Mouse (Mus musculus) liver, embryonic 16.5 days (tissue): Measurements from ENCODE around the gene Washc1. TPM values are rescaled to one million over a fixed set of nuclear protein-coding genes. Genes with fewer than 3 reads are reported as not detected.
A peak's percentile ranks its signal among the peaks of the same experiment; 100 is the strongest.

Experiments used
- ATAC-seq: fragments of 200-750 bp; cut with Nextera tagmentation; 2 replicates; pipeline ENCODE4 v1.8.0; 2017; ENCODE audit warnings: low read depth, mild to moderate bottlenecking, moderate number of reproducible peaks, moderate library complexity
- H3K27ac ChIP-seq: fragments of 300-500 bp; sonication (generic); 2 replicates; pipeline ENCODE4 v1.5.1; 2014; ENCODE audit warnings: mild to moderate bottlenecking, low read length
- H3K27me3 ChIP-seq: fragments of 300-500 bp; sonication (generic); 2 replicates; pipeline ENCODE4 v1.6.1; 2014; ENCODE audit warnings: low read depth, low read length, mixed read lengths; ENCODE audit not compliant: control insufficient read depth, insufficient read depth
- H3K36me3 ChIP-seq: fragments of 300-500 bp; sonication (generic); 2 replicates; pipeline ENCODE4 v1.6.1; 2014; ENCODE audit warnings: mild to moderate bottlenecking; ENCODE audit not compliant: control insufficient read depth, insufficient read depth
- H3K4me1 ChIP-seq: fragments of 300-500 bp; sonication (generic); 2 replicates; pipeline ENCODE4 v1.6.1; 2014; ENCODE audit warnings: low read depth, low read length, mixed read lengths; ENCODE audit not compliant: control insufficient read depth
- H3K4me2 ChIP-seq: fragments of 300-500 bp; sonication (generic); 2 replicates; pipeline ENCODE4 v1.6.1; 2014; ENCODE audit warnings: low read depth, low read length, mixed read lengths
- H3K4me3 ChIP-seq: fragments of 300-500 bp; sonication (generic); 2 replicates; pipeline ENCODE4 v1.5.1; 2014; ENCODE audit warnings: low read depth, mild to moderate bottlenecking, low read length
- H3K9ac ChIP-seq: fragments of 300-500 bp; sonication (generic); 2 replicates; pipeline ENCODE4 v1.6.1; 2014; ENCODE audit warnings: low read depth, low read length
- H3K9me3 ChIP-seq: fragments of 300-500 bp; sonication (generic); replicated peaks from 2 replicates; pipeline ENCODE4 v1.6.1; 2016; ENCODE audit warnings: low read length; ENCODE audit not compliant: control insufficient read depth
- WGBS: fragments of 180-500 bp; shearing (Covaris S2); extraction: QIAGEN DNeasy Blood & Tissue Kit; methylation state at CpG from one replicate; pipeline ENCODE4 v1.1.7; 2014; ENCODE audit not compliant: insufficient replicate concordance; 5-methylcytosine and 5-hydroxymethylcytosine counted together
- polyA plus RNA-seq: library from polyadenylated mRNA; unstranded; fragments of >200 nt; fragmentation: Nextera tagmentation; extraction: Ambion mirVana; gene quantifications from 2 replicates; pipeline ENCODE4 v1.2.1, GENCODE M21; 2015

Gene Washc1
- polyA plus RNA-seq, 1 experiment from 2014 or later = 14.0 TPM

DNA sequence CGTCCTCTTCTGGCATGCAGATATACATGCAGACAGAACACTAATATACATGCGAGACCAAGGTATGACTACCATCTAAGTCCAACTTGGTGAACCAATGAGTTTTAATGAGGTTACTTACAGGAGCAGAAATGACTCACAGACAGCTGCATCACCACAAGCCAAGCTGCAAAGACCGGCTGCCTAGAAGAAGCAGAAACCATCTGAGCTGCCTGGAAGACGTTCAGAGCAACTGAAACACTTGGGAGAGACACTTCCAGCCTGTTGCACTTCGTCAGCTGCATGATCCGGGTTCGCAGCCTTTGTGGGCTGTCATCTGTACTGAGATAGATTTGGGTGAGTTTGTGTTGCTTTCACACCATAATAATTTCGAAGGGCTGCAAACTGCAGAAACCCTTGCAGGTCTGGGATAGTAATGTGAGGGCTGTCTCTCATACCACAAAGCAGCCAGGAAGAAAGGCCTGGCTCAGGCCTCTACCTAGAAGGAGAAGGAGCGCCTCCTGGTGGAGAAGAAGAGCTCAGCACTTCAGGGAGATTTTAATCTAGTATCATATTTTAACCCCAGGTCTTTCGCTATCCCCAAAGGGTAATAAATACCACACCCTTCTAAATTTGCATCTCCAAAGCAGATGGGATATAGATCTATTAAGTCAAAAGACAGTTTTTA lies 4.6 kb upstream of the Washc1 start:
- no peak overlapping the region for H3K9ac ChIP-seq
- H3K4me2 ChIP-seq = no peak overlapping the region
- no peaks in the 10 kb centered on the region for H3K36me3 ChIP-seq
- H3K4me1 ChIP-seq = peaks cover 14% of the 10 kb centered on the region
- no peak for ATAC-seq
- H3K4me3 ChIP-seq = no peak overlapping the region
- WGBS = 41% methylated on average over 10 of the region's 10 CpGs
- H3K27ac ChIP-seq = no peak overlapping the region
- H3K27me3 ChIP-seq = no peaks in the 10 kb centered on the region
- no peaks in the 10 kb centered on the region for H3K9me3 ChIP-seq

DNA sequence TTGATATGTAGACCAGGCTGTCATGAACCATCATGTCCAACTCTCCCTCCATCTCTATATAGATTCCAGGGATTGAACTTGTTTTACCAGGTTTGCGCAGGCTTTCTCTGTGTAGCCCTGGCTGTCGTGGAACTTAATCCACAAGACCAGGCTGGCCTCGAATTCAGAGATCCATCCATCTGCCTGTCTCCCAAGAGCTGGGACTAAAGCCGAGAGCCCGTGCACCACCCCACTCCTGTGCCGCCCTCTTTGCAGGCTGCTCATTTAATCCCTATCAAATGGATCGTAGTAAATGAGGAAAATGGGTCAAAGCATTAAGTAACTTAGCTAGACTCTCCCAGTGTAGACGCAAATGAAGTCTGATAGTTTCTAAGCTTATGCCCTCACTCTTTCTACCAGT lies 3.9 kb upstream of the Washc1 start:
- Histone ChIP-seq H3K9me3 (no peaks in the 10 kb centered on the region), H3K4me2 (no peak overlapping the region), H3K27me3 (no peaks in the 10 kb centered on the region), H3K27ac (no peak overlapping the region; the same call in 1 of the 2 replicates), H3K36me3 (no peaks in the 10 kb centered on the region), H3K4me3 (no peak overlapping the region), H3K9ac (no peak overlapping the region), H3K4me1 (peaks cover 19% of the 10 kb centered on the region)
- no peak for ATAC-seq
- WGBS = 64% methylated on average over 8 of the region's 8 CpGs

DNA sequence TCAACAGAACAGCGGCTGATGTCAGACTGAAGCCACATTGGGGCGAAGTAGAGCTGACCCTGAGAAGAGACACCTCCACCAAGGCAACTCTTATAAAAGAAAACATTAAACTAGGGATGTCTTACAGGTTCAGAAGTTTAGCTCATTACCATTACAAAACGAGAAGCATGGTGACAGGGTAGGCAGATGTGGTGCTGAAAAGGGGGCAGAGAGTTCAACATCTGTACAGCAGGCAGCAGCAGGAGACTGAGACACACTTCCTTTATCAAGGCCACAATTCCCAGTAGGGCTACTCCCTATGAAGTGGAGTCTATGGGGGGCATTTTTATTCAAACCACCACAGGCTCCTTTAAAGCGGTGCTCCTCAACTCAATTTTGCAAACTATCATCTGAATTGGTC lies 3.1 kb upstream of the Washc1 start:
- 67% methylated on average over 4 of the region's 4 CpGs for WGBS
- H3K4me1 ChIP-seq = peaks cover 20% of the 10 kb centered on the region
- ATAC-seq = no peak
- H3K27ac ChIP-seq = no peak overlapping the region
- H3K27me3 ChIP-seq = no peaks in the 10 kb centered on the region
- no peak overlapping the region for H3K4me3 ChIP-seq
- no peak overlapping the region for H3K4me2 ChIP-seq
- H3K9me3 ChIP-seq = no peaks in the 10 kb centered on the region
- no peaks in the 10 kb centered on the region for H3K36me3 ChIP-seq
- H3K9ac ChIP-seq = no peak overlapping the region

DNA sequence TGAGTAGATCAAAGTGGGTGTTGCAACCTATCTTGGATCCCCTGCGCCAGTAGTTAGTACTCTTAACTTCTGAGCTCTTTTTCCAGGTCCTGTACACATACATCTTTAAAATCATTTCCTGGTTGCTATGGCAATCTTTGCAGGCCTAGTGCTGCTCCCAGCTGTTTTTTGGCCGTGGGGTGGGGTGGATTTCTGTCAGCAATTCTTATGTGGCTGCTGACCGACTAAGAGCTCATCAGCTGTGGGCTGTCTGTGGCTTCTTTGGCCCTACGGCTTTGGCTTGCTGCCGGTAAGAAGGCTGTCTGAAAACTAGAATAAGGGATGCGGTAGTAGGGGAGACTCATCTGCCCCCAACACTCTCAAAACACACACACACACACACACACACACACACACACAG lies 599 bp upstream of the Washc1 start:
- Histone ChIP-seq H3K27ac (peak overlapping the region; percentile 60), H3K4me2 (peak overlapping the region; percentile 75), H3K9ac (peak overlapping the region; percentile 80), H3K27me3 (no peaks in the 10 kb centered on the region), H3K36me3 (peaks cover 7% of the 10 kb centered on the region), H3K9me3 (no peaks in the 10 kb centered on the region), H3K4me3 (peak overlapping the region; percentile 93), H3K4me1 (peaks cover 20% of the 10 kb centered on the region)
- WGBS = 23% methylated on average over 6 of the region's 6 CpGs
- ATAC-seq = no peak

DNA sequence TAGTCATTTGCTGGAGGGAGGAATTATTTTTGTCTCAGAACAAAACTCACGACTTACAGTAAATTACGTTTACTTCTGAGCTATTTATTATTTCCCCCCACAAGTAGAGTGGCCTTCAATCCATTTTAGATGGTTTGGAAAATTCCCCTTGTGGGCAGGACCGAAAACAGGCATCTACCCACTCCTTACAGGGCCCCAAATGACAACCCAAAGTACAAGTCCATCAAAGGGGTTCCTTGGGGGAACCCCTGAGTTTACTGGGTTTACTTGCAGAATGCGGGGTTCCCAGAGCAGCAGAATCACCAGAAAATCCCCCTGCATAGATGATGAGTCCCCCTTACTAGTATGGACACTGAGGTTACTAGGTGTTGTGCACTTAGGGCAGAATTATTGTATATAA lies 821 bp downstream of the Washc1 start:
- Histone ChIP-seq H3K9ac (peak overlapping the region; percentile 80), H3K27ac (peak overlapping the region; percentile 81)
- 24% methylated on average over 4 of the region's 4 CpGs for WGBS

DNA sequence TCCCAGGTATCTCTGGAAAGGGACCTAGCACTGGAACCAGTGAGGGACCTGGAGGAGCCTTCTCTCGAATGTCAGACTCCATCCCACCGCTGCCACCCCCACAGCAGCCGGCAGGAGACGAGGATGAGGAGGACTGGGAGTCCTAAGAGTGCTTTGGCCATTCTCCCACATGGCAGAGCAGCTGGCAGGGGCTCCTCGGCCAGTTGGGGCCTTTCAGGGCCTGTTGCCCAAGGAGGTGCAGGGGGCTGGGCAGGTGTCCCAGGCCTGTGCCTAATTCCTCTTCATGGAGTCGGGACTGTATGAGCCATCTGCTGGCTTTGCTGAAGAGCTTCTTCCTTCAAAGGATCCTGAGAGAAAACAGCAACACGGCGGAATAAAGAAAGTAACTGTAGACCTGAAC lies 7.6 kb downstream of the Washc1 start:
- peaks cover 26% of the 10 kb centered on the region for H3K36me3 ChIP-seq
- H3K4me3 ChIP-seq = no peak overlapping the region
- H3K9me3 ChIP-seq = no peaks in the 10 kb centered on the region
- H3K9ac ChIP-seq = no peak overlapping the region
- ATAC-seq = no peak
- no peak overlapping the region for H3K27ac ChIP-seq
- H3K27me3 ChIP-seq = no peaks in the 10 kb centered on the region
- H3K4me1 ChIP-seq = peaks cover 11% of the 10 kb centered on the region
- H3K4me2 ChIP-seq = no peak overlapping the region
- WGBS = 80% methylated on average over 8 of the region's 8 CpGs

More for the DNA sequence above, 821 bp downstream of the Washc1 start:
- ATAC-seq = no peak
- Histone ChIP-seq H3K4me2 (peak overlapping the region; percentile 75), H3K36me3 (peaks cover 13% of the 10 kb centered on the region), H3K4me3 (peak overlapping the region; percentile 93), H3K9me3 (no peaks in the 10 kb centered on the region), H3K4me1 (peaks cover 20% of the 10 kb centered on the region), H3K27me3 (no peaks in the 10 kb centered on the region)

DNA sequence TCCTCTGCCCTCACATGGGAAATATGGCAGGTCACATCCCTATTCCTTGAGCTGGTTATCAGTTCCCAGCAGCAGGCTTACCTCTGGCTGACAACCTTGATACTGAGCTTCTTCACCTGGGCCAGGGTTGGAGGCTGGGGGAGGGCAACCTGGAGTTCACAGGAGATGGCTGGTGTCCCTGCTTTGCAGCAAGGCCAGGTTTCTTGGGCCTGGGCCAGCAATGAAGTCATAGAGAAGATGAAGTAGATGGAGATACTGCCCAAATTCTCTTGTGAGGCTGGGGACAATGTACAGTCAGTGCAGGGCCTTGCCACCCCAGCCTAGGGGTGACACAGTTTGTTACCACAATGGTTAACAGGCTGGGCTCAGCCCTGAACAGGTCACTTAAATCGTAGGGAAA lies 9.4 kb downstream of the Washc1 start:
- no peak for ATAC-seq
- 64% methylated on average over 1 of the region's 1 CpGs for WGBS
- Histone ChIP-seq H3K9me3 (no peaks in the 10 kb centered on the region), H3K4me1 (peaks cover 22% of the 10 kb centered on the region), H3K27me3 (no peaks in the 10 kb centered on the region), H3K4me2 (no peak overlapping the region), H3K27ac (no peak overlapping the region), H3K36me3 (peaks cover 20% of the 10 kb centered on the region), H3K4me3 (no peak overlapping the region), H3K9ac (no peak overlapping the region)

DNA sequence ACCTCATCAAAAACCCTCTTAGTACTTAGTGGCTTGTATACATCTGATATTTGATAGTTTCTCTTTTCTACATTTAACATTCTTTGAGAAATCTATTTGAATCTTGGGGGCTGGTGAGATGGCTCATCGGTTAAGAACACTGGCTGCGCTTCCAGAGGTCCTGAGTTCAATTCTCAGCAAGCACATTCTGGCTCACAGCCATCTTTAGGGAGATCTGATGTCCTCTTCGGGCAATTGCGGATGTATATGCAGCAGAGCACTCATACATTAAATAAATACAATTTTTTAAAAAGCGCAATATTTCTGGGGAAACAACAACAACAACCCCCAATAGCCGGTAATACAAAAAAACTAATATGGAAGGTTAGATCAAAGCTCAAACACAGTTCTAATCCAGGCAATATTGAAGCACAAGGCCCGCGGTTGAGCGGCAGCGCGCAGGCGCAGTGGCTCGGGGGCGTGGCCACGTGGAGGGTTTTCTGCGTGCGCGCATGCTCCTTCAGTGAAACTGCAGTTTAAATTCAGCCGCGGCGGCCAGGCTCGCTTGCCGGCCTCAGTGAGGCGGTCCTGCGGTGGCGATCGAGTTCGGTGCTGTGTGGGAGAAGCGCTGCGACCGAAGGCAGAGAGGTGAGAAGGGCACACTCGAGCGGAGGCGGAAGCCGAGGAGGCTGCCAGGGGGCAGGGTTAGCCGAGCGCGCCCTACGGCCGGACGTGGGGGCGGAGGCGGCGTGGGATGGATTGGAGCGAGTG lies 11.9 kb downstream of the Washc1 start, which contains the start of gene Ddx11:
TSS of gene Ddx11 (plus strand) at position 455 of the 750 bp plus-strand sequence.
- H3K27ac ChIP-seq = peak within 1 kb of the TSS; percentile 93
- peak within 1 kb of the TSS; percentile 91 for H3K4me3 ChIP-seq
- no peaks in the 10 kb centered on the region for H3K9me3 ChIP-seq
- H3K4me1 ChIP-seq = peaks cover 22% of the 10 kb centered on the region
- H3K36me3 ChIP-seq = peaks cover 15% of the 10 kb centered on the region
- H3K9ac ChIP-seq = peak within 1 kb of the TSS; percentile 85
- 4% methylated on average over 45 of the region's 45 CpGs for WGBS
- H3K4me2 ChIP-seq = peak within 1 kb of the TSS; percentile 89
- H3K27me3 ChIP-seq = no peaks in the 10 kb centered on the region
- ATAC-seq = peak; percentile 89
